Comparison of ENCODE assay signal across 8 mouse cellular contexts in the genomic region with DNA sequence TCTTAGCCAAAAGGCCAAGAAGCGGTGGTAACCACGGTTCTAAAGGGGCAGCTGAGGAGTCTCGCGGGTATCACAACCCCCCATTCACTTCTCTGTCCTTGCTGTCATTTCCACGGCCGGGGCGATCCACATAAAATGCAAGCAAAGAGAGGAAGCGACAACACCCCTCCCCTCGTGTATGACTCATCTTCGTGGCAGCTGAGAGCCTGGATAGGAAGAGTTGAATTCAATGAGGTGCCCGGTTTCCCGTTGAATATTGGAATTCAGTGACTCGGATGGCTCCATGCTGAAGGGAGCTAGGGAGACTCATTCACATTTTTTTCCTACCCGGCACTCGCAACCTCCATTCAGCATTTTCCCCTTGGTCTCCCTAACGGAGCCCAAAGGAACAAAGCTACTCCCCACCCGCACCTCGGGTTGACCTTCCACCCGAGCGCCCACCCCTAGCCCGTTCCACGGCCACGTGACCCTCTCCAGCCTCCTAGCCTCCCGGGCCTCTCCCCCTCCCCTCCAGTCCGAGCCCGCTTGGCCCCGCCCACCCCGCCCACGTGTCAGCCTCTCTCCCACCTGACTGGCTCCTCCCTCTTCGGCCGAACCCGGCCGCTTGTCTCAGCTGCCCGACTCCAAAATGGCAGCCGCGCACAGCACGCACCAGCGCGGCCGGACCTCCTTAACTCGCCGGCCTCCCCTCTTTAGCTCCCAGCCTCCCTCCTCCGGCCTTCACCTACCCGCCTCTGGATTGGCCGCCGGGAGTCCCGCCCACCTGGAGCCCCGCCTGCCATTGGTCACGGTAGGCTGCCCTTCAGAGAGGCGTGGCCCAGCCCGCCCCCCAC. TPM values are rescaled to one million over a fixed set of nuclear protein-coding genes. Genes with fewer than 3 reads are reported as not detected.
A peak's percentile ranks its signal among the peaks of the same experiment; 100 is the strongest.
DNase-seq lines count a peak whose midpoint lies in the region; ATAC-seq and TF ChIP-seq lines count a peak whose summit lies in the region.

No protein-coding gene starts in this region.

- TF ChIP-seq EP300 in liver, embryonic 14.5 days (IDR thresholded peaks at IDR 0.05; ENCODE audit: low read depth): no peak
- no peak for TF ChIP-seq EP300 in stomach, postnatal 0 days (optimal IDR thresholded peaks at IDR 0.05)

- 1% methylated on average over 50 of the region's 51 CpGs for WGBS in forebrain, embryonic 10.5 days
- under 1% methylated on average over 51 of the region's 51 CpGs for WGBS in heart, embryonic 15.5 days
- WGBS in liver, embryonic 14.5 days (ENCODE audit: insufficient replicate concordance): under 1% methylated on average over 50 of the region's 51 CpGs
- under 1% methylated on average over 36 of the region's 51 CpGs for WGBS in neural tube, embryonic 11.5 days
- 2% methylated on average over 44 of the region's 51 CpGs for WGBS in stomach, postnatal 0 days

- ATAC-seq in heart, embryonic 15.5 days (replicated peaks; ENCODE audit: insufficient number of reproducible peaks, insufficient read depth, low FRiP score, low read depth): peak; percentile 98
- ATAC-seq in liver, embryonic 14.5 days (ENCODE audit: insufficient read depth): peak; percentile 96
- peak; percentile 99 for ATAC-seq in neural tube, embryonic 11.5 days (ENCODE audit: insufficient read depth, low FRiP score, low TSS enrichment)
- ATAC-seq in stomach, postnatal 0 days (ENCODE audit: low FRiP score, low TSS enrichment): peak; percentile 98

- no peaks in the 10 kb centered on the region for H3K36me3 ChIP-seq in forebrain, embryonic 10.5 days (replicated peaks)
- H3K36me3 ChIP-seq in heart, embryonic 15.5 days: no peaks in the 10 kb centered on the region
- no peaks in the 10 kb centered on the region for H3K36me3 ChIP-seq in liver, embryonic 14.5 days (replicated peaks; ENCODE audit: control insufficient read depth, insufficient read depth, low read depth)
- H3K36me3 ChIP-seq in neural tube, embryonic 11.5 days (ENCODE audit: control insufficient read depth, insufficient read depth, low read length): no peaks in the 10 kb centered on the region
- H3K36me3 ChIP-seq in stomach, postnatal 0 days (ENCODE audit: control insufficient read depth, insufficient read depth, low read length): no peaks in the 10 kb centered on the region

- peaks cover 27% of the 10 kb centered on the region for H3K4me1 ChIP-seq in forebrain, embryonic 10.5 days
- H3K4me1 ChIP-seq in heart, embryonic 15.5 days (replicated peaks): peaks cover 29% of the 10 kb centered on the region
- H3K4me1 ChIP-seq in liver, embryonic 14.5 days (replicated peaks; ENCODE audit: control insufficient read depth in 2 of 2, insufficient read depth in 2 of 2, low read length in 1 of 2): peaks cover 0 to 8% of the 10 kb centered on the region in 2 experiments; a peak in 2 of 4 replicates
- peaks cover 6% of the 10 kb centered on the region for H3K4me1 ChIP-seq in neural tube, embryonic 11.5 days (ENCODE audit: control insufficient read depth, insufficient read depth, low read length)
- H3K4me1 ChIP-seq in stomach, postnatal 0 days (replicated peaks; ENCODE audit: control insufficient read depth, insufficient read depth): 0 out of 2 replicates have a peak, but pooled peaks cover 2% of the 10 kb centered on the region

- H3K27me3 ChIP-seq in forebrain, embryonic 10.5 days (ENCODE audit: poor library complexity, severe bottlenecking): peaks cover 18% of the 10 kb centered on the region
- no peaks in the 10 kb centered on the region for H3K27me3 ChIP-seq in heart, embryonic 15.5 days
- peaks cover 11% of the 10 kb centered on the region for H3K27me3 ChIP-seq in liver, embryonic 14.5 days (ENCODE audit: control insufficient read depth, insufficient read depth, low read length)
- no peaks in the 10 kb centered on the region for H3K27me3 ChIP-seq in neural tube, embryonic 11.5 days (ENCODE audit: control insufficient read depth, insufficient read depth, low read length)
- no peaks in the 10 kb centered on the region for H3K27me3 ChIP-seq in stomach, postnatal 0 days (ENCODE audit: control insufficient read depth, insufficient read depth, low read length)

- TF ChIP-seq CTCF in liver, embryonic 14.5 days (IDR thresholded peaks at IDR 0.05; ENCODE audit: low read depth): no peak
- TF ChIP-seq CTCF in stomach, postnatal 0 days (IDR thresholded peaks at IDR 0.05; ENCODE audit: low read depth): no peak

- peak overlapping the region; percentile 84 for H3K9ac ChIP-seq in heart, embryonic 15.5 days
- peak overlapping the region; percentile 59 for H3K9ac ChIP-seq in liver, embryonic 14.5 days (replicated peaks)
- H3K9ac ChIP-seq in neural tube, embryonic 11.5 days (ENCODE audit: low read length): peak overlapping the region; percentile 82
- H3K9ac ChIP-seq in stomach, postnatal 0 days (ENCODE audit: low read length): peak overlapping the region; percentile 78

- H3K4me2 ChIP-seq in heart, embryonic 15.5 days: peak overlapping the region; percentile 87
- H3K4me2 ChIP-seq in liver, embryonic 14.5 days (ENCODE audit: low read depth): peak overlapping the region; percentile 84
- peak overlapping the region; percentile 84 for H3K4me2 ChIP-seq in neural tube, embryonic 11.5 days (ENCODE audit: low read depth)
- peak overlapping the region; percentile 61 for H3K4me2 ChIP-seq in stomach, postnatal 0 days (replicated peaks; ENCODE audit: low read depth)

- peak overlapping the region; percentile 95 for H3K4me3 ChIP-seq in forebrain, embryonic 10.5 days
- H3K4me3 ChIP-seq in heart, embryonic 15.5 days: peak overlapping the region; percentile 78
- peak overlapping the region; percentile 68 to 69 for H3K4me3 ChIP-seq in liver, embryonic 14.5 days (ENCODE audit: insufficient read depth in 1 of 2, low read depth in 2 of 2, low read length in 2 of 2)
- peak overlapping the region; percentile 92 for H3K4me3 ChIP-seq in neural tube, embryonic 11.5 days (ENCODE audit: low read depth, low read length)
- peak overlapping the region; percentile 73 for H3K4me3 ChIP-seq in stomach, postnatal 0 days (ENCODE audit: low read depth, low read length)

- peak overlapping the region; percentile 94 for H3K27ac ChIP-seq in forebrain, embryonic 10.5 days
- H3K27ac ChIP-seq in heart, embryonic 15.5 days: peak overlapping the region; percentile 86
- H3K27ac ChIP-seq in liver, embryonic 14.5 days: no peak overlapping the region
- peak overlapping the region; percentile 88 for H3K27ac ChIP-seq in neural tube, embryonic 11.5 days (ENCODE audit: low read depth, low read length)
- H3K27ac ChIP-seq in stomach, postnatal 0 days (replicated peaks): peak overlapping the region; percentile 87

- DNase-seq in CD8-positive naive resting alpha-beta T cell, adult 2 months (ENCODE audit: low read depth in 2 of 2, low spot score in 2 of 2): peak; percentile 77 to 80
- DNase-seq in c-Kit-positive CD71-negative TER-119-negative erythroid progenitor cells, embryonic 14.5 days (ENCODE audit: low read depth): peak; percentile 88
- peak; percentile 98 for DNase-seq in forebrain, embryonic 10.5 days (ENCODE audit: extremely low spot score, low spot score)
- peak; percentile 98 to 99 for DNase-seq in kidney, postnatal 25 days
- peak; percentile 78 to 84 (median 83) for DNase-seq in liver, embryonic 14.5 days (ENCODE audit: low read depth in 3 of 3, low spot score in 3 of 3)
- DNase-seq in neural tube, embryonic 11.5 days (ENCODE audit: low spot score): peak; percentile 98
- peak; percentile 96 for DNase-seq in stomach, postnatal 0 days (ENCODE audit: low spot score)

- peaks cover 5% of the 10 kb centered on the region for H3K9me3 ChIP-seq in forebrain, embryonic 10.5 days
- no peaks in the 10 kb centered on the region for H3K9me3 ChIP-seq in heart, embryonic 15.5 days (replicated peaks)
- H3K9me3 ChIP-seq in liver, embryonic 14.5 days (ENCODE audit: control insufficient read depth, low read length): no peaks in the 10 kb centered on the region
- H3K9me3 ChIP-seq in neural tube, embryonic 11.5 days (ENCODE audit: control insufficient read depth, low read length): no peaks in the 10 kb centered on the region
- no peaks in the 10 kb centered on the region for H3K9me3 ChIP-seq in stomach, postnatal 0 days (ENCODE audit: control insufficient read depth, low read length)

RNA-seq across cellular contexts. Expression of gene Socs5, which starts 0.6 kb away (rescaled TPM):
- polyA plus RNA-seq in forebrain, embryonic 10.5 days (2016; fragmentation: Nextera tagmentation; extraction: Ambion mirVana): 6.4 and 7.4 TPM in 2 replicates
- polyA plus RNA-seq in heart, embryonic 15.5 days (2015; fragmentation: Nextera tagmentation; extraction: Ambion mirVana): 10.5 and 12.2 TPM in 2 replicates
- 1.4 and 1.6 TPM in 2 replicates for polyA plus RNA-seq in liver, embryonic 14.5 days (2012; rRNA removed)
- polyA plus RNA-seq in liver, embryonic 14.5 days (2014; fragmentation: Nextera tagmentation; extraction: Ambion mirVana): 1.6 and 2.2 TPM in 2 replicates
- polyA plus RNA-seq in neural tube, embryonic 11.5 days (2014; fragmentation: Nextera tagmentation; extraction: Ambion mirVana): 15.4 and 16.8 TPM in 2 replicates
- polyA plus RNA-seq in stomach, postnatal 0 days (2015; fragmentation: Nextera tagmentation; extraction: Ambion mirVana): 4.8 and 4.9 TPM in 2 replicates
